Mouse (Mus musculus) myocyte (in vitro differentiated cells): Measurements from ENCODE around the gene Dleu7.

Experiments used
- CEBPB ChIP-seq: IDR thresholded peaks from 2 replicates; pipeline ENCODE4 v1.6.1; 2011; ENCODE audit warnings: mild to moderate bottlenecking, moderate library complexity; ENCODE audit not compliant: poor library complexity, insufficient read depth, severe bottlenecking
- E2F4 ChIP-seq: IDR thresholded peaks from one replicate; pipeline ENCODE4 v1.6.1; 2011; ENCODE audit warnings: mild to moderate bottlenecking, control low read depth, moderate library complexity; ENCODE audit not compliant: insufficient read depth
- MAX ChIP-seq: IDR thresholded peaks from one replicate; pipeline ENCODE4 v1.6.1; 2011; ENCODE audit warnings: low read depth, mild to moderate bottlenecking, control low read depth
- MYOD1 ChIP-seq, 3 experiments: IDR thresholded peaks; one replicate each; pipeline ENCODE4 v1.6.1; 2011; ENCODE audit warnings: control low read depth in 2 of 3, low read depth in 2 of 3, mild to moderate bottlenecking in 2 of 3, moderate library complexity in 1 of 3; ENCODE audit not compliant: insufficient read length in 2 of 3, control insufficient read depth in 1 of 3
- MYOG ChIP-seq, 3 experiments: IDR thresholded peaks; one replicate each; pipeline ENCODE4 v1.6.1; 2011; ENCODE audit warnings: control low read depth in 2 of 3, low read depth in 2 of 3, mild to moderate bottlenecking in 2 of 3; ENCODE audit not compliant: insufficient read length in 2 of 3, control insufficient read depth in 1 of 3, insufficient read depth in 1 of 3
- POLR2A ChIP-seq: IDR thresholded peaks from one replicate; pipeline ENCODE4 v1.6.1; 2011; ENCODE audit warnings: low read depth, mild to moderate bottlenecking, control low read depth, moderate library complexity; ENCODE audit not compliant: insufficient read length
- POLR2AphosphoS2 ChIP-seq: IDR thresholded peaks from one replicate; pipeline ENCODE4 v1.6.1; 2011; ENCODE audit warnings: low read depth, control low read depth; ENCODE audit not compliant: insufficient read length
- SRF ChIP-seq: IDR thresholded peaks from one replicate; pipeline ENCODE4 v1.6.1; 2011; ENCODE audit warnings: low read depth; ENCODE audit not compliant: control insufficient read depth, insufficient read length
- TCF12 ChIP-seq: IDR thresholded peaks from one replicate; pipeline ENCODE4 v1.6.1; 2011; ENCODE audit warnings: mild to moderate bottlenecking, control low read depth; ENCODE audit not compliant: poor library complexity, insufficient read depth, severe bottlenecking
- TCF3 ChIP-seq: IDR thresholded peaks from one replicate; pipeline ENCODE4 v1.6.1; 2011; ENCODE audit warnings: low read depth, control low read depth; ENCODE audit not compliant: insufficient read length
- USF1 ChIP-seq: IDR thresholded peaks from one replicate; pipeline ENCODE4 v1.6.1; 2011; ENCODE audit warnings: low read depth, mild to moderate bottlenecking, control low read depth, moderate library complexity

DNA sequence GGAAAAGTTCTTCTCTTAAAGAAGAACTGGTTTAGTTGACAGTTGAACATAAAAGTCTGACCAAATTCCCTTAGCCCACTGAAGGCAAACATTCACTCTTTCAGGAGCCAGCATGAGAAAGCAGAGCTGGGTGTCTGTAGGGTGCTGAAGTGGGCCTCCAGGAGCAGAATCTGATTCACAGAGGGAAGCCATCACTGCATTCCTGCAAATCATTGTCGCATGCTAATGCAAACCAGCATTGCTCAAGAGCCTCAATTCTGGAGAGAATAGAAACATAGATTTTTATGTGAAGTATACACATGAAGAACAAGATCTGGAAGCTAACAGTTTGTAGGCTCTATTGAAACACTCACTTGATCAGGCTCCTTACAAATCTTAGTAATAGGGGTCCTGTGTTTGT lies 57.6 kb downstream of the Dleu7 start:
- TF ChIP-seq POLR2A = no peak
- no peak for TF ChIP-seq POLR2AphosphoS2
- no peak for TF ChIP-seq E2F4
- no peak for TF ChIP-seq USF1
- TF ChIP-seq TCF12 = no peak
- no peak for TF ChIP-seq MAX
- no peak for TF ChIP-seq CEBPB
- no peak for TF ChIP-seq SRF
- TF ChIP-seq MYOD1 (IDR thresholded peaks at IDR 0.05; ENCODE audit: control insufficient read depth in 1 of 3, insufficient read length in 2 of 3, low read depth in 2 of 3) = no peak
- TF ChIP-seq TCF3 = no peak
- no peak for TF ChIP-seq MYOG (IDR thresholded peaks at IDR 0.05; ENCODE audit: control insufficient read depth in 1 of 3, insufficient read depth in 1 of 3, insufficient read length in 2 of 3, low read depth in 2 of 3)
